Mouse (Mus musculus) neural tube, embryonic 15.5 days (tissue): ENCODE data around the gene Nelfe. TPM values are rescaled to one million over a fixed set of nuclear protein-coding genes. Genes with fewer than 3 reads are reported as not detected.

Experiments used
- ATAC-seq: fragments of 200-750 bp; cut with Nextera tagmentation; 2 replicates; pipeline ENCODE4 v1.8.0; 2017; ENCODE audit warnings: mild to moderate bottlenecking, moderate TSS enrichment, moderate library complexity; ENCODE audit not compliant: low FRiP score
- H3K27ac ChIP-seq: fragments of 300-500 bp; sonication (generic); replicated peaks from 2 replicates; pipeline ENCODE4 v1.5.1; 2015; ENCODE audit warnings: mild to moderate bottlenecking, inconsistent platforms
- H3K27me3 ChIP-seq: fragments of 300-500 bp; sonication (generic); replicated peaks from 2 replicates; pipeline ENCODE4 v1.6.1; 2015; ENCODE audit warnings: inconsistent platforms
- H3K36me3 ChIP-seq: fragments of 300-500 bp; sonication (generic); 2 replicates; pipeline ENCODE4 v1.6.1; 2015; ENCODE audit warnings: inconsistent platforms
- H3K4me1 ChIP-seq: fragments of 300-500 bp; sonication (generic); 2 replicates; pipeline ENCODE4 v1.6.1; 2015; ENCODE audit warnings: inconsistent platforms
- H3K4me2 ChIP-seq: fragments of 300-500 bp; sonication (generic); 2 replicates; pipeline ENCODE4 v1.6.1; 2015; ENCODE audit warnings: inconsistent platforms, mild to moderate bottlenecking, moderate library complexity
- H3K4me3 ChIP-seq: fragments of 300-500 bp; sonication (generic); replicated peaks from 2 replicates; pipeline ENCODE4 v1.5.1; 2015; ENCODE audit warnings: mild to moderate bottlenecking, inconsistent platforms
- H3K9ac ChIP-seq: fragments of 300-500 bp; sonication (generic); replicated peaks from 2 replicates; pipeline ENCODE4 v1.6.1; 2015; ENCODE audit warnings: mild to moderate bottlenecking, inconsistent platforms
- H3K9me3 ChIP-seq: fragments of 300-500 bp; sonication (generic); replicated peaks from 2 replicates; pipeline ENCODE4 v1.6.1; 2016; ENCODE audit warnings: inconsistent platforms
- WGBS: fragments of 180-500 bp; shearing (Covaris S2); methylation state at CpG from one replicate; pipeline ENCODE4 v1.1.7; 2015; ENCODE audit warnings: mixed read lengths; 5-methylcytosine and 5-hydroxymethylcytosine counted together
- polyA plus RNA-seq: library from polyadenylated mRNA; unstranded; fragments of >200 nt; fragmentation: Nextera tagmentation; extraction: Ambion mirVana; gene quantifications from 2 replicates; pipeline ENCODE4 v1.2.1, GENCODE M21; 2015

The Nelfe gene
- polyA plus RNA-seq, 1 experiment from 2014 or later, result 77.4 TPM

- H3K4me1 ChIP-seq, result peaks cover 25% of the 10 kb centered on the region
- peak overlapping the region; percentile 91 for H3K4me3 ChIP-seq
- peak overlapping the region; percentile 74 for H3K27ac ChIP-seq
- H3K4me2 ChIP-seq, result peak overlapping the region; percentile 95
- WGBS, result 2% methylated on average over 25 of the region's 25 CpGs
- H3K9ac ChIP-seq, result peak overlapping the region; percentile 95
- H3K36me3 ChIP-seq, result peaks cover 60% of the 10 kb centered on the region
- H3K9me3 ChIP-seq, result no peaks in the 10 kb centered on the region
- H3K27me3 ChIP-seq, result no peaks in the 10 kb centered on the region
- ATAC-seq, result no peak; the same call in 1 of the 2 replicates
Observed at GRCm38 (mm10) chr17:34850517-34851125, 430 bp downstream of the Nelfe start.

GRCm38 (mm10) chr17:34853511-34853910, 3.3 kb downstream of the Nelfe start:
- Histone ChIP-seq H3K4me1 (peaks cover 25% of the 10 kb centered on the region), H3K9me3 (no peaks in the 10 kb centered on the region), H3K27ac (no peak overlapping the region), H3K36me3 (peaks cover 48% of the 10 kb centered on the region), H3K4me3 (no peak overlapping the region), H3K9ac (no peak overlapping the region), H3K27me3 (no peaks in the 10 kb centered on the region), H3K4me2 (no peak overlapping the region)
- 81% methylated on average over 8 of the region's 8 CpGs for WGBS
- ATAC-seq, result no peak

GRCm38 (mm10) chr17:34854761-34855160, 4.6 kb downstream of the Nelfe start:
- Histone ChIP-seq H3K9me3 (no peaks in the 10 kb centered on the region), H3K4me3 (no peak overlapping the region), H3K27ac (no peak overlapping the region), H3K27me3 (no peaks in the 10 kb centered on the region), H3K4me2 (no peak overlapping the region), H3K4me1 (peaks cover 14% of the 10 kb centered on the region), H3K36me3 (peaks cover 48% of the 10 kb centered on the region), H3K9ac (no peak overlapping the region)
- no peak for ATAC-seq
- 86% methylated on average over 3 of the region's 3 CpGs for WGBS

- ATAC-seq, result no peak
- WGBS, result 47% methylated on average over 3 of the region's 3 CpGs
Observed at GRCm38 (mm10) chr17:34855825-34856224, 5.6 kb downstream of the Nelfe start.

GRCm38 (mm10) chr17:34858670-34859069, 8.5 kb downstream of the Nelfe start:
- Histone ChIP-seq H3K4me1 (no peaks in the 10 kb centered on the region), H3K36me3 (peaks cover 32% of the 10 kb centered on the region), H3K4me2 (no peak overlapping the region), H3K9me3 (no peaks in the 10 kb centered on the region), H3K27me3 (no peaks in the 10 kb centered on the region), H3K4me3 (no peak overlapping the region), H3K9ac (no peak overlapping the region), H3K27ac (no peak overlapping the region)
- no peak for ATAC-seq
- WGBS, result 88% methylated on average over 4 of the region's 4 CpGs

More at GRCm38 (mm10) chr17:34855825-34856224, 5.6 kb downstream of the Nelfe start:
- H3K27ac ChIP-seq, result no peak overlapping the region
- H3K9ac ChIP-seq, result no peak overlapping the region
- H3K4me1 ChIP-seq, result peaks cover 11% of the 10 kb centered on the region
- H3K27me3 ChIP-seq, result no peaks in the 10 kb centered on the region
- no peak overlapping the region for H3K4me3 ChIP-seq
- H3K9me3 ChIP-seq, result no peaks in the 10 kb centered on the region
- no peak overlapping the region for H3K4me2 ChIP-seq
- peaks cover 48% of the 10 kb centered on the region for H3K36me3 ChIP-seq

- H3K27me3 ChIP-seq, result no peaks in the 10 kb centered on the region
- H3K4me1 ChIP-seq, result no peaks in the 10 kb centered on the region
- ATAC-seq, result no peak
- peaks cover 15% of the 10 kb centered on the region for H3K36me3 ChIP-seq
- H3K4me3 ChIP-seq, result no peak overlapping the region
- no peak overlapping the region for H3K4me2 ChIP-seq
- H3K27ac ChIP-seq, result no peak overlapping the region
- H3K9ac ChIP-seq, result no peak overlapping the region
- H3K9me3 ChIP-seq, result no peaks in the 10 kb centered on the region
- WGBS, result 90% methylated on average over 9 of the region's 9 CpGs
Observed at GRCm38 (mm10) chr17:34860514-34860913, 10.3 kb downstream of the Nelfe start.

- Histone ChIP-seq H3K27me3 (no peaks in the 10 kb centered on the region), H3K4me2 (no peak overlapping the region), H3K36me3 (peaks cover 1% of the 10 kb centered on the region; the same call in 1 of the 2 replicates), H3K9me3 (no peaks in the 10 kb centered on the region), H3K4me3 (no peak overlapping the region), H3K27ac (no peak overlapping the region), H3K4me1 (no peaks in the 10 kb centered on the region), H3K9ac (no peak overlapping the region)
- ATAC-seq, result no peak
- WGBS, result 70% methylated on average over 13 of the region's 13 CpGs
Observed at GRCm38 (mm10) chr17:34861704-34862415, 11.7 kb downstream of the Nelfe start.

- Histone ChIP-seq H3K4me1 (no peaks in the 10 kb centered on the region), H3K9me3 (no peaks in the 10 kb centered on the region)
Observed at GRCm38 (mm10) chr17:34862416-34863081, 12.4 kb downstream of the Nelfe start, which contains the start of gene Cfb. TSS of gene Cfb (minus strand) at chr17:34862518.

GRCm38 (mm10) chr17:34865981-34866380, 15.8 kb downstream of the Nelfe start:
- H3K9ac ChIP-seq, result no peak overlapping the region
- H3K4me1 ChIP-seq, result no peaks in the 10 kb centered on the region
- no peaks in the 10 kb centered on the region for H3K36me3 ChIP-seq
- WGBS, result 73% methylated on average over 7 of the region's 7 CpGs
- H3K27me3 ChIP-seq, result no peaks in the 10 kb centered on the region
- no peak overlapping the region for H3K4me2 ChIP-seq
- no peak overlapping the region for H3K4me3 ChIP-seq
- no peak for ATAC-seq
- no peaks in the 10 kb centered on the region for H3K9me3 ChIP-seq
- no peak overlapping the region for H3K27ac ChIP-seq

More at GRCm38 (mm10) chr17:34862416-34863081, 12.4 kb downstream of the Nelfe start, which contains the start of gene Cfb:
- Histone ChIP-seq H3K36me3 (no peaks in the 10 kb centered on the region; the same call in 1 of the 2 replicates), H3K4me3 (no peak within 1 kb of the TSS), H3K4me2 (no peak within 1 kb of the TSS), H3K27me3 (no peaks in the 10 kb centered on the region), H3K27ac (no peak within 1 kb of the TSS), H3K9ac (no peak within 1 kb of the TSS)
- no peak for ATAC-seq
- 69% methylated on average over 8 of the region's 8 CpGs for WGBS

- H3K36me3 ChIP-seq, result no peaks in the 10 kb centered on the region
- 94% methylated on average over 6 of the region's 6 CpGs for WGBS
- H3K4me1 ChIP-seq, result no peaks in the 10 kb centered on the region
- H3K4me2 ChIP-seq, result no peak overlapping the region
- H3K27ac ChIP-seq, result no peak overlapping the region
- ATAC-seq, result no peak
- H3K9me3 ChIP-seq, result no peaks in the 10 kb centered on the region
- H3K4me3 ChIP-seq, result no peak overlapping the region
- no peak overlapping the region for H3K9ac ChIP-seq
- H3K27me3 ChIP-seq, result no peaks in the 10 kb centered on the region
Observed at GRCm38 (mm10) chr17:34874321-34874720, 24.1 kb downstream of the Nelfe start.

GRCm38 (mm10) chr17:34879336-34879879, 29.2 kb downstream of the Nelfe start, which contains the start of gene Zbtb12:
TSS of gene Zbtb12 (plus strand) at chr17:34879483.
- H3K4me1 ChIP-seq, result no peaks in the 10 kb centered on the region
- no peak for ATAC-seq
- H3K27me3 ChIP-seq, result peaks cover 8% of the 10 kb centered on the region; the same call in 1 of the 2 replicates
- no peak within 1 kb of the TSS for H3K27ac ChIP-seq
- H3K4me3 ChIP-seq, result no peak within 1 kb of the TSS
- H3K36me3 ChIP-seq, result no peaks in the 10 kb centered on the region
- H3K4me2 ChIP-seq, result no peak within 1 kb of the TSS
- no peak within 1 kb of the TSS for H3K9ac ChIP-seq
- 71% methylated on average over 11 of the region's 11 CpGs for WGBS
- no peaks in the 10 kb centered on the region for H3K9me3 ChIP-seq
